Mouse (Mus musculus) CH12.LX (cell line): ENCODE data around the gene Evi5l. TPM values are rescaled to one million over a fixed set of nuclear protein-coding genes. Genes with fewer than 3 reads are reported as not detected.

ENCODE experiments used
- DNase-seq: peaks from one replicate; pipeline ENCODE4 v3.0.0-alpha.2; 2013; ENCODE audit errors: extremely low read depth
- H3K27ac ChIP-seq: 2 replicates; pipeline ENCODE4 v1.5.1; 2012; ENCODE audit warnings: low read depth, mild to moderate bottlenecking, control low read depth, moderate library complexity; ENCODE audit not compliant: insufficient read depth
- H3K27me3 ChIP-seq: replicated peaks from 2 replicates; pipeline ENCODE3; 2012; ENCODE audit warnings: inconsistent platforms
- H3K36me3 ChIP-seq, 2 experiments: replicated peaks in 1 of 2; 2 replicates each; pipeline versions ENCODE3 to v1.6.1; 2012; ENCODE audit warnings: inconsistent platforms in 1 of 2, low read length in 1 of 2, mild to moderate bottlenecking in 1 of 2, mixed read lengths in 1 of 2, moderate library complexity in 1 of 2; ENCODE audit not compliant: control insufficient read depth in 1 of 2, insufficient read depth in 1 of 2
- H3K4me1 ChIP-seq, 2 experiments: 2 replicates each; pipeline ENCODE4 v1.6.1; 2012; ENCODE audit warnings: inconsistent platforms in 1 of 2, moderate library complexity in 1 of 2; ENCODE audit not compliant: insufficient read depth in 2 of 2, control insufficient read depth in 1 of 2
- H3K4me2 ChIP-seq: 2 replicates; pipeline ENCODE4 v1.6.1; 2012; ENCODE audit warnings: low read depth, mild to moderate bottlenecking, control low read depth; ENCODE audit not compliant: poor library complexity, insufficient read depth, severe bottlenecking
- H3K4me3 ChIP-seq, 3 experiments: fragments of 150-350 bp in 1 of 3; sonication (generic) in 1 of 3; replicated peaks in 1 of 3; 2 replicates each; pipeline versions ENCODE3 to v1.5.1; 2011 to 2012; ENCODE audit warnings: low read depth in 2 of 3, low read length in 2 of 3, mild to moderate bottlenecking in 2 of 3, moderate library complexity in 2 of 3, control low read depth in 1 of 3, improper control_type of control experiment in 1 of 3, inconsistent platforms in 1 of 3, mixed read lengths in 1 of 3; ENCODE audit not compliant: poor library complexity in 1 of 3
- H3K79me2 ChIP-seq: replicated peaks from 2 replicates; pipeline ENCODE4 v1.6.1; 2012; ENCODE audit warnings: mild to moderate bottlenecking, moderate library complexity; ENCODE audit not compliant: control insufficient read depth, poor library complexity, insufficient read depth, severe bottlenecking; ENCODE audit errors: extremely low read depth
- H3K9ac ChIP-seq: 2 replicates; pipeline ENCODE4 v1.6.1; 2012; ENCODE audit warnings: low read depth, mild to moderate bottlenecking, control low read depth, moderate library complexity; ENCODE audit not compliant: insufficient read depth
- H3K9me3 ChIP-seq: replicated peaks from 2 replicates; pipeline ENCODE3; 2012; ENCODE audit warnings: low read length, inconsistent platforms, mixed read lengths
- BHLHE40 ChIP-seq: IDR thresholded peaks from 2 replicates; pipeline ENCODE4 v1.6.1; 2011; ENCODE audit warnings: mild to moderate bottlenecking, low read depth, low read length, improper control_type of control experiment
- CHD1 ChIP-seq: IDR thresholded peaks from 2 replicates; pipeline ENCODE4 v1.6.1; 2012; ENCODE audit warnings: low read depth, low read length, improper control_type of control experiment, inconsistent platforms
- CHD2 ChIP-seq: IDR thresholded peaks from 2 replicates; pipeline ENCODE4 v1.6.1; 2011; ENCODE audit warnings: low read length, improper control_type of control experiment
- CTCF ChIP-seq, 2 experiments: IDR thresholded peaks in 1 of 2; conservative IDR thresholded peaks in 1 of 2; 2 replicates each; pipeline ENCODE4 v1.5.1; 2011 to 2012; ENCODE audit warnings: low read depth in 2 of 2, low read length in 2 of 2, improper control_type of control experiment in 1 of 2, inconsistent platforms in 1 of 2, mild to moderate bottlenecking in 1 of 2, moderate library complexity in 1 of 2
- ELF1 ChIP-seq: IDR thresholded peaks from 2 replicates; pipeline ENCODE4 v1.6.1; 2014; ENCODE audit warnings: low read depth, mild to moderate bottlenecking, inconsistent platforms, low read length, improper control_type of control experiment
- ETS1 ChIP-seq: conservative IDR thresholded peaks from 2 replicates; pipeline ENCODE4 v1.6.1; 2012; ENCODE audit warnings: low read depth, mild to moderate bottlenecking, inconsistent platforms, low read length, improper control_type of control experiment, moderate library complexity
- IRF4 ChIP-seq: IDR thresholded peaks from 2 replicates; pipeline ENCODE4 v1.6.1; 2014; ENCODE audit warnings: low read depth, mild to moderate bottlenecking, inconsistent platforms, low read length, improper control_type of control experiment
- JUND ChIP-seq: conservative IDR thresholded peaks from 2 replicates; pipeline ENCODE4 v1.6.1; 2011; ENCODE audit warnings: low read depth, low read length, improper control_type of control experiment
- KAT2A ChIP-seq: IDR thresholded peaks from 2 replicates; pipeline ENCODE4 v1.6.1; 2012; ENCODE audit warnings: low read length, improper control_type of control experiment, inconsistent platforms; ENCODE audit not compliant: insufficient replicate concordance
- MAZ ChIP-seq: IDR thresholded peaks from 2 replicates; pipeline ENCODE4 v1.6.1; 2012; ENCODE audit warnings: low read depth, mild to moderate bottlenecking, inconsistent platforms, low read length, improper control_type of control experiment, moderate library complexity
- MXI1 ChIP-seq: IDR thresholded peaks from 2 replicates; pipeline ENCODE4 v1.6.1; 2011; ENCODE audit warnings: mild to moderate bottlenecking, low read depth, low read length, improper control_type of control experiment
- MYC ChIP-seq: IDR thresholded peaks from 2 replicates; pipeline ENCODE4 v1.6.1; 2011; ENCODE audit warnings: low read depth, mild to moderate bottlenecking, improper control_type of control experiment, low read length
- NRF1 ChIP-seq: IDR thresholded peaks from 2 replicates; pipeline ENCODE4 v1.6.1; 2014; ENCODE audit warnings: low read depth, mild to moderate bottlenecking, inconsistent platforms, low read length, improper control_type of control experiment, moderate library complexity
- POLR2AphosphoS2 ChIP-seq: IDR thresholded peaks from 2 replicates; pipeline ENCODE4 v1.6.1; 2011; ENCODE audit warnings: low read depth, low read length, improper control_type of control experiment
- SIN3A ChIP-seq: IDR thresholded peaks from 2 replicates; pipeline ENCODE4 v1.6.1; 2012; ENCODE audit warnings: low read length, improper control_type of control experiment, inconsistent platforms
- SMC3 ChIP-seq: IDR thresholded peaks from 2 replicates; pipeline ENCODE4 v1.6.1; 2011; ENCODE audit warnings: low read depth, low read length, improper control_type of control experiment
- TCF12 ChIP-seq: IDR thresholded peaks from 2 replicates; pipeline ENCODE4 v1.6.1; 2014; ENCODE audit warnings: low read depth, mild to moderate bottlenecking, inconsistent platforms, low read length, improper control_type of control experiment
- UBTF ChIP-seq: IDR thresholded peaks from 2 replicates; pipeline ENCODE4 v1.6.1; 2012; ENCODE audit warnings: low read depth, mild to moderate bottlenecking, inconsistent platforms, low read length, improper control_type of control experiment, moderate library complexity
- USF1 ChIP-seq: IDR thresholded peaks from 2 replicates; pipeline ENCODE4 v1.6.1; 2014; ENCODE audit warnings: low read depth, mild to moderate bottlenecking, inconsistent platforms, low read length, improper control_type of control experiment
- USF2 ChIP-seq: conservative IDR thresholded peaks from 2 replicates; pipeline ENCODE4 v1.6.1; 2011; ENCODE audit warnings: low read depth, low read length, improper control_type of control experiment
- ZKSCAN1 ChIP-seq: IDR thresholded peaks from 2 replicates; pipeline ENCODE4 v1.6.1; 2012; ENCODE audit warnings: low read depth, inconsistent platforms, low read length, improper control_type of control experiment, borderline replicate concordance
- ZNF384 ChIP-seq: IDR thresholded peaks from 2 replicates; pipeline ENCODE4 v1.6.1; 2012; ENCODE audit warnings: low read depth, low read length, improper control_type of control experiment, inconsistent platforms
- dilution Hi-C: fragments of 300-500 bp; cut with MboI; formaldehyde crosslinking; loops from 2 replicates; pipeline ENCODE4 v1.14.3; 2020; ENCODE audit warnings: low sequenced_read_pairs; ENCODE audit not compliant: extremely low pct_unique_long_range_greater_than_20kb, extremely low pct_ligation_motif_present
- in situ Hi-C: fragments of 300-500 bp; cut with MboI; formaldehyde crosslinking; loops from 3 replicates; pipeline ENCODE4 v1.14.3; 2019; ENCODE audit warnings: low sequenced_read_pairs, low pct_ligation_motif_present, low pct_unique_long_range_greater_than_20kb, mixed read lengths
- polyA plus RNA-seq: library from polyadenylated mRNA; unstranded; fragments of >175 nt; gene quantifications from 2 replicates; pipeline ENCODE4 v1.2.1, GENCODE M21; 2012; ENCODE audit warnings: low read depth; ENCODE audit not compliant: insufficient read length
- total RNA-seq, 2 experiments: library from RNA; depleted of rRNA; stranded (reverse); fragments of 300-350 nt in 1 of 2; fragments of >200 nt in 1 of 2; gene quantifications; 2 replicates each; pipeline ENCODE4 v1.2.3; 2012 to 2014

The Evi5l gene
- total and polyA plus RNA-seq, 3 experiments: 2.2 to 6.6 (median 3.6) TPM

DNA sequence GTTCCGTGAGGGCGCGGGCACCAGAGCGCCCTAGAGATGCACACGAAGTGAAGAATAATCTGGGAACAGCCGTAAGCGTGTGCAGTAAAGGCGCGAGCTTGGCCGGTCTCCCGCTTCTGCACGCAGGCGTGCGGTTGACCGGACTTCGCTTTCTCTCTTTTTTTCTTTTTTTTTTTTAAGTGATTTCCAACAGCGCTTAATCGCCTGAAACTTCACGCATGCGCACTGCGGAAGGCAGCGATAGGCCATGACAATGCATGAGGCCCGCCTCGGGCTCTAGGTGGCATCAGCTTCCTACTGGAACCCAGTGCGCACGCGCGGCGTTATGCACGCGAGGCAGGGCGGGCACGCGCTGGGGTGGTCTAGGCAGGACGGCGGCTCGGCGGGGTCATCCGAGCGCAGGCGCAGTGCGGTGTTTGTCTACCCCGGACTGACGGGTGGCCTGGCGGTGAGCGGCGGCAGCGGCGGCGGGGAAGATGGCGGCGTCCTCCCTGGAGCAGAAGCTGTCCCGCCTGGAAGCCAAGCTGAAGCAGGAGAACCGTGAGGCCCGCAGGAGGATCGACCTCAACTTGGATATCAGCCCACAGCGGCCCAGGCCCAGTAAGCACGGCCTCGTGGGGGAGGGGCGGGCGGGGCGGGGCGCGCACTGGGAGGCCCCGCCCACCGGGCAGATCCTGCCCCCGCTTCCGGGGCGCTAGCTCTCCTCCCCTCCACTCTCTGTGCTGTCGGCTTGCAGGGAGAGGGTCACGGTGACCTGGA is 72.2 kb downstream of the Evi5l start, which contains the start of the genes Map2k7 and Gm49320 (continued):
- peak; percentile 16; the same call in 1 of the 2 replicates for TF ChIP-seq IRF4
- no peak for TF ChIP-seq SMC3
- TF ChIP-seq ZNF384: peak; percentile 96
- TF ChIP-seq ELF1: peak; percentile 62
- TF ChIP-seq CTCF (conservative IDR thresholded peaks at IDR 0.05 in 1 of 2, IDR thresholded peaks at IDR 0.05 in 1 of 2; ENCODE audit: low read depth in 2 of 2, low read length in 2 of 2): peak in 1 of 2 experiments; percentile 58; a peak in 2 of 4 replicates
- peak; percentile 14; the same call in 1 of the 2 replicates for TF ChIP-seq USF1
- TF ChIP-seq KAT2A: peak; percentile 71; the same call in 1 of the 2 replicates
- peak; percentile 90 for TF ChIP-seq MYC

DNA sequence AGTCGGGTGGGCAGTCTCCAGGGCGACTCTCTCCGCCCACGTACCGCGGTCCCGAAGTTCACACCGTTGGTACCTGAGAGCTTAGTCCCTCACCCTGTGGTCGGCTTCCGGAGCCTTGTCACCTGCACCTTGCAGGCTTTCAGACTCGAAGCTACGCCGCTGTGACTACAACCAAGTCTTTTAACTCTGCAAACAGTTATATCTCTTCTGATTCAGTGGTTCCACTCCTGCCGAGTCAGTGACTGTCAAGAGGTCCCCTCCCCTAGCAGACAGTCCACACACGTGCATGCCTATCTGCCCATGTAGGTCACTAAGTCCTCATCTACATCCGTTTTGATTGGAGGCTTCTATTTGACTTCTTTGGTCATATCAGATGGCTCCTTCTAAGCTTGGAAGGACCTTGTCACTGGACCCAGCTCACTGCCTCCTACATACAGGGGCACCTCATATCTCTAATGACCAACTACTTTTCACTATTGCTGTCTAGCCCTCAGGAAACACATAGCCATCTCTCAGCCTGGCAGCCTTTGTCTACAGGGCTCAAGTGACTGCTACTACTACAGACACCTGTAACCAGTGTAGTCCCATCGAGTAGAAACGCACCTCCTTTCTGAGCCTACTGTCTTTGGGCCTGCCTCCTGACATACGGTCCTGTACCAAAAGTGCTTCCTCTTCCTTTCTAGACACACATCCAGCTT is 73.0 kb downstream of the Evi5l start:
- Histone ChIP-seq H3K36me3 (peaks cover 28 to 47% of the 10 kb centered on the region in 2 experiments), H3K9me3 (no peaks in the 10 kb centered on the region), H3K4me1 (peaks cover 7 to 28% of the 10 kb centered on the region in 2 experiments; a peak in 3 of 4 replicates), H3K4me3 (peak overlapping the region; percentile 77 to 95 (median 78)), H3K9ac (peak overlapping the region; percentile 79), H3K27me3 (peaks cover 13% of the 10 kb centered on the region), H3K4me2 (peak overlapping the region; percentile 57), H3K27ac (no peak overlapping the region), H3K79me2 (peaks cover 23% of the 10 kb centered on the region)
- no peak for TF ChIP-seq JUND
- TF ChIP-seq SIN3A: peak; percentile 18; the same call in 1 of the 2 replicates
- TF ChIP-seq UBTF: no peak
- TF ChIP-seq BHLHE40: no peak
- no peak for TF ChIP-seq POLR2AphosphoS2
- TF ChIP-seq MXI1: peak; percentile 48; the same call in 1 of the 2 replicates
- no peak for TF ChIP-seq TCF12
- TF ChIP-seq ETS1: no peak
- no peak for TF ChIP-seq USF1
- no peak for TF ChIP-seq MAZ
- dilution Hi-C loops: no loop called here
- DNase-seq: no peak
- in situ Hi-C loops: no loop called here

DNA sequence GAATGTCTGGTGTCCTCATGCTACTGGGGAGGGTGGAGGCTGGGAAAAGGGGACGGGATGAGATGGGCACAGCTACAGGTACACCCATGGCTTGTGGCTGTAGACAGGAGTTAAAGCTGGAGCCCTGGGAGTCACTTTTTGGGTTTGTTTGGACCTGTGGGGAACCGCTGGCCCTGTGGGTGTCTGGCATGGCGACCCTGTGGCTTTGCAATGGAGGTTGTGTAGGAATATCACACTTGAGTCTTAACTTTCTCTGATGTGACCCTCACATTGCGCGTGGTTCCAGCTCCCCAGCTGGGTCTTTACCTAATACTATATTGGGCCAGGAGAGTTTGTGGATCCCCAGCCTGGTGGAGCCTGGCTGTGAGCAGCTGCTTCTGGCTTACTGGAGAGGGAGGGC is 78.7 kb downstream of the Evi5l start:
- no peak overlapping the region for H3K4me3 ChIP-seq
- in situ Hi-C loops: no loop called here
- H3K36me3 ChIP-seq: peaks cover 75 to 99% of the 10 kb centered on the region in 2 experiments
- dilution Hi-C loops: no loop called here
- TF ChIP-seq USF2: no peak
- no peak for TF ChIP-seq CHD2
- TF ChIP-seq MXI1: no peak
- no peak for TF ChIP-seq CHD1
- no peak for TF ChIP-seq ELF1
- TF ChIP-seq ZKSCAN1: no peak
- no peak for TF ChIP-seq SMC3
- TF ChIP-seq NRF1: no peak
- TF ChIP-seq MAZ: no peak
- TF ChIP-seq KAT2A: no peak
- TF ChIP-seq SIN3A: no peak
- DNase-seq: no peak
- H3K9me3 ChIP-seq: no peaks in the 10 kb centered on the region
- H3K4me2 ChIP-seq: no peak overlapping the region
- peaks cover 5 to 12% of the 10 kb centered on the region in 2 experiments for H3K4me1 ChIP-seq
- H3K79me2 ChIP-seq: peaks cover 11% of the 10 kb centered on the region
- H3K27me3 ChIP-seq: no peaks in the 10 kb centered on the region
- no peak overlapping the region for H3K9ac ChIP-seq
- no peak overlapping the region for H3K27ac ChIP-seq
